Mouse (Mus musculus) kidney, adult 2 months (tissue): ENCODE measurements around the gene Zdhhc14. TPM values are rescaled to one million over a fixed set of nuclear protein-coding genes. Genes with fewer than 3 reads are reported as not detected.

ENCODE experiments used
- DNase-seq: peaks from one replicate; pipeline ENCODE4 v3.0.0; 2021
- H3K27ac ChIP-seq: fragments of 200-500 bp; 2 replicates; pipeline ENCODE4 v1.5.1; 2012; ENCODE audit warnings: low read depth, low read length, control low read depth, inconsistent platforms; ENCODE audit not compliant: insufficient read depth
- H3K27me3 ChIP-seq: fragments of 200-500 bp; replicated peaks from 2 replicates; pipeline ENCODE4 v1.6.1; 2012; ENCODE audit warnings: mild to moderate bottlenecking, moderate library complexity, low read length, inconsistent platforms; ENCODE audit not compliant: control insufficient read depth, insufficient read depth
- H3K36me3 ChIP-seq: fragments of 200-500 bp; 2 replicates; pipeline ENCODE4 v1.6.1; 2012; ENCODE audit warnings: mild to moderate bottlenecking, moderate library complexity, low read length, inconsistent platforms; ENCODE audit not compliant: control insufficient read depth, insufficient read depth
- H3K4me1 ChIP-seq: fragments of 200-500 bp; 2 replicates; pipeline ENCODE4 v1.6.1; 2011; ENCODE audit warnings: low read length; ENCODE audit not compliant: control insufficient read depth, insufficient read depth
- H3K4me3 ChIP-seq: fragments of 200-500 bp; 2 replicates; pipeline ENCODE4 v1.5.1; 2011; ENCODE audit warnings: mild to moderate bottlenecking, low read depth, low read length, control low read depth; ENCODE audit not compliant: insufficient read depth
- CTCF ChIP-seq: fragments of 200-500 bp; conservative IDR thresholded peaks from 2 replicates; pipeline ENCODE4 v1.5.1; 2011; ENCODE audit warnings: low read depth, mild to moderate bottlenecking, control low read depth, low read length, moderate library complexity, mixed read lengths; ENCODE audit not compliant: insufficient read depth, insufficient read length
- POLR2A ChIP-seq: fragments of 200-500 bp; IDR thresholded peaks from one replicate; pipeline ENCODE4 v1.6.1; 2011; ENCODE audit warnings: low read depth, low read length, control low read depth
- WGBS: fragments of 180-500 bp; shearing (Covaris S2); methylation state at CpG from one replicate; pipeline ENCODE4 v1.1.7; 2018; 5-methylcytosine and 5-hydroxymethylcytosine counted together
- polyA plus RNA-seq: library from polyadenylated mRNA; depleted of rRNA; stranded (reverse); fragments of >200 nt; gene quantifications from 2 replicates; pipeline ENCODE4 v1.2.3, GENCODE M21; 2012; rRNA removed

The Zdhhc14 gene
- polyA plus RNA-seq, 1 experiment: 2.1 TPM

- WGBS: 43% methylated on average over 17 of the region's 17 CpGs
- no peak overlapping the region for H3K27ac ChIP-seq
These were observed 309.7 kb downstream of the Zdhhc14 start for GRCm38 (mm10) chr17:5801761-5802655.

GRCm38 (mm10) chr17:5802656-5802955, 310.2 kb downstream of the Zdhhc14 start:
- H3K36me3 ChIP-seq: no peaks in the 10 kb centered on the region
- 82% methylated on average over 5 of the region's 5 CpGs for WGBS
- DNase-seq: no peak
- no peak for TF ChIP-seq CTCF
- no peak for TF ChIP-seq POLR2A
- H3K4me1 ChIP-seq: peaks cover 24% of the 10 kb centered on the region
- no peak overlapping the region for H3K27ac ChIP-seq
- H3K27me3 ChIP-seq: no peaks in the 10 kb centered on the region
- H3K4me3 ChIP-seq: no peak overlapping the region

More at GRCm38 (mm10) chr17:5801761-5802655, 309.7 kb downstream of the Zdhhc14 start:
- TF ChIP-seq POLR2A (no peak), CTCF (no peak)
- peak; percentile 77 for DNase-seq
- no peaks in the 10 kb centered on the region for H3K36me3 ChIP-seq
- H3K4me1 ChIP-seq: peaks cover 25% of the 10 kb centered on the region
- H3K27me3 ChIP-seq: no peaks in the 10 kb centered on the region
- no peak overlapping the region for H3K4me3 ChIP-seq

Other genes with a start within 250 kb of the Zdhhc14 start
- 0.27 and 0.62 TPM in 2 replicates for gene Ldhal6b, start 73.8 kb upstream of the Zdhhc14 start, polyA plus RNA-seq
- gene Tmem242, start 52.3 kb upstream of the Zdhhc14 start, polyA plus RNA-seq: 17.3 and 28.2 TPM in 2 replicates